Mouse (Mus musculus): Measurements from ENCODE around the gene Xpo1. TPM values are rescaled to one million over a fixed set of nuclear protein-coding genes. Genes with fewer than 3 reads are reported as not detected.
A peak's percentile ranks its signal among the peaks of the same experiment; 100 is the strongest.

Xpo1 gene
- total and polyA plus RNA-seq, 2 experiments from 2014 or later = 42.3 to 103 TPM

DNA sequence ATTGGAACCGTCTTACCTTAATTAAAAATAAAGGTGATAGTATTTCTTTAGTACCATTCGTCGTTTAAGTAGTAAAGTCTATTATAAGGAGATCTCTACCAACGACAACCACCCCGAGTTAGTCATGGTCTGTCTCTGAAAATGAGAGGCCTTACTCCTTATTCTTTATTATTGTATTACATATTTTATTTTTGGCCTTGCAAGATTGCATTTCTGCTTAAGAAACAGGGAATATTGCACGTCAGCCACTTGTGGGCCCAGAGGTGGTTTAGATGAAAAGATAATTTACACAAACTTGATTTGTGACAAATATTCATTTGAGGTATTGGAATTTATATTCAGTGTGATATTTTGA is 51.7 kb downstream of the Xpo1 start:
- Histone ChIP-seq H3K4me1 (ENCODE audit: insufficient read depth) (0 out of 2 replicates have a peak, but pooled peaks cover 5% of the 10 kb centered on the region), H3K27ac (ENCODE audit: low read depth, low read length) (peak overlapping the region; percentile 99; the same call in 1 of the 2 replicates), H3K9ac (peak overlapping the region; percentile 95), H3K27me3 (ENCODE audit: insufficient read depth, low read length) (no peaks in the 10 kb centered on the region), H3K9me3 (ENCODE audit: low read length) (no peaks in the 10 kb centered on the region), H3K4me2 (ENCODE audit: low read depth) (peak overlapping the region; percentile 67), H3K4me3 (ENCODE audit: low read depth, low read length) (peak overlapping the region; percentile 95), H3K36me3 (ENCODE audit: insufficient read depth) (no peaks in the 10 kb centered on the region)
- DNase-seq (no peak), ATAC-seq (no peak)
- WGBS = 2% methylated on average over 6 of the region's 6 CpGs
- no peak for TF ChIP-seq CTCF (IDR thresholded peaks at IDR 0.05; ENCODE audit: low read depth)

DNA sequence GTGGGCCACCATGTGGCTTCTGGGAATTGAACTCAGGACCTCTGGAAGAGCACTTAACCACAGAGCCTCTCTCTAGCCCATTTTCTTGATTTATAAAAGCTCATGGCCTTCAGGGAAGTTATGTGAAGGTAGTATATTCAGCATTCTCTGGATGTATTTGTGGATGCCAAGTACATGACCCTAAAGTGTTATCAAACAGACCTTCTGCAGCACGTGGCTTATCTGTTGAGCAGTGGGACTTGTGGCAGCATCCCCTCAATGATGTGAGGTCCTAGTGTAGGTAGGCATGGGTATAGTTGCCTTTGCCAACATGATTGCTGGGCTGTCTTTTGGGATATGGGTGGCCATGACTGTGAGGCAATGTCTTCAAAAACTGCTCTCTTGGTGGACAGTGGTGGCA is 57.7 kb downstream of the Xpo1 start:
- no peak overlapping the region for H3K27ac ChIP-seq (ENCODE audit: low read depth, low read length)
- no peak for TF ChIP-seq CTCF (IDR thresholded peaks at IDR 0.05; ENCODE audit: low read depth)
- ATAC-seq (no peak), DNase-seq (no peak)
- no peaks in the 10 kb centered on the region for H3K27me3 ChIP-seq (ENCODE audit: insufficient read depth, low read length)
- no peaks in the 10 kb centered on the region for H3K36me3 ChIP-seq (ENCODE audit: insufficient read depth)
- no peak overlapping the region for H3K4me2 ChIP-seq (ENCODE audit: low read depth)
- 0 out of 2 replicates have a peak, but pooled peaks cover 2% of the 10 kb centered on the region for H3K4me1 ChIP-seq (ENCODE audit: insufficient read depth)
- H3K9ac ChIP-seq = no peak overlapping the region
- 94% methylated on average over 1 of the region's 1 CpGs for WGBS
- no peak overlapping the region for H3K4me3 ChIP-seq (ENCODE audit: low read depth, low read length)
- no peaks in the 10 kb centered on the region for H3K9me3 ChIP-seq (ENCODE audit: low read length)

GRCm38 (mm10) chr11:23329413-23329812 is 73.6 kb downstream of the Xpo1 start:
- no peak overlapping the region for H3K4me2 ChIP-seq (ENCODE audit: low read depth)
- ATAC-seq (no peak), DNase-seq (no peak)
- TF ChIP-seq CTCF (IDR thresholded peaks at IDR 0.05; ENCODE audit: low read depth) = no peak
- no peak overlapping the region for H3K4me3 ChIP-seq (ENCODE audit: low read depth, low read length)
- H3K9ac ChIP-seq = no peak overlapping the region
- no peaks in the 10 kb centered on the region for H3K9me3 ChIP-seq (ENCODE audit: low read length)
- no peaks in the 10 kb centered on the region for H3K4me1 ChIP-seq (ENCODE audit: insufficient read depth)
- H3K36me3 ChIP-seq (ENCODE audit: insufficient read depth) = no peaks in the 10 kb centered on the region
- H3K27me3 ChIP-seq (ENCODE audit: insufficient read depth, low read length) = no peaks in the 10 kb centered on the region
- H3K27ac ChIP-seq (ENCODE audit: low read depth, low read length) = no peak overlapping the region
- 87% methylated on average over 2 of the region's 2 CpGs for WGBS

DNA sequence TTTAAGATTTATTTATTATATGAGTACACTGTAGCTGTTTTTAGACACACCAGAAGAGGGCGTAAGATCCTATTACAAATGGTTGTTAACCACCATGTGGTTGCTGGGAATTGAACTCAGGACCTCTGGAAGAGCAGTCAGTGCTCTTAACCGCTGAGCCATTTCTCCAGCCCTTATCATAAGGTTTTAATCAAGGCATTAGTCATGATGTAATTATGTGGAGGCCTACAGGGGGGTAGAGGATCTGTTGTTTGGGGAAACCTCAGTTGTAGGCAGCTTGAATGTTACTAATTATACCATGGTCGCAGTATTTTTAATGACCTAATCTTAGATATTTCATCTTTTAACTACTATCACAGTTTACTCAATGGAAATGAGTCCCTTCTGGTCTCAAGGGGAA is 76.3 kb downstream of the Xpo1 start:
- WGBS = 78% methylated on average over 3 of the region's 3 CpGs
- ATAC-seq = no peak

GRCm38 (mm10) chr11:23335160-23335559 is 79.3 kb downstream of the Xpo1 start:
- Histone ChIP-seq H3K27ac (ENCODE audit: low read depth, low read length) (no peak overlapping the region), H3K4me2 (ENCODE audit: low read depth) (no peak overlapping the region), H3K9ac (no peak overlapping the region), H3K4me1 (ENCODE audit: insufficient read depth) (no peaks in the 10 kb centered on the region), H3K4me3 (ENCODE audit: low read depth, low read length) (no peak overlapping the region), H3K36me3 (ENCODE audit: insufficient read depth) (peaks cover 7% of the 10 kb centered on the region; the same call in 1 of the 2 replicates), H3K9me3 (ENCODE audit: low read length) (no peaks in the 10 kb centered on the region), H3K27me3 (ENCODE audit: insufficient read depth, low read length) (no peaks in the 10 kb centered on the region)
- ATAC-seq (no peak), DNase-seq (no peak)
- no peak for TF ChIP-seq CTCF (IDR thresholded peaks at IDR 0.05; ENCODE audit: low read depth)
- WGBS = 68% methylated on average over 1 of the region's 1 CpGs

More for the DNA sequence above, 76.3 kb downstream of the Xpo1 start:
- Histone ChIP-seq H3K27ac (ENCODE audit: low read depth, low read length) (no peak overlapping the region), H3K9ac (no peak overlapping the region), H3K27me3 (ENCODE audit: insufficient read depth, low read length) (no peaks in the 10 kb centered on the region), H3K4me1 (ENCODE audit: insufficient read depth) (no peaks in the 10 kb centered on the region), H3K9me3 (ENCODE audit: low read length) (no peaks in the 10 kb centered on the region), H3K4me2 (ENCODE audit: low read depth) (no peak overlapping the region), H3K36me3 (ENCODE audit: insufficient read depth) (no peaks in the 10 kb centered on the region), H3K4me3 (ENCODE audit: low read depth, low read length) (no peak overlapping the region)
- no peak for TF ChIP-seq CTCF (IDR thresholded peaks at IDR 0.05; ENCODE audit: low read depth)
- DNase-seq = no peak

Other genes with a start within 250 kb of the Xpo1 start
- 7.8 and 9.5 TPM in 2 replicates for gene Fam161a, start 248.5 kb upstream of the Xpo1 start, total RNA-seq (2014; rRNA removed)
- gene Fam161a, start 248.5 kb upstream of the Xpo1 start, polyA plus RNA-seq (2015; fragmentation: Nextera tagmentation; extraction: Ambion mirVana) = 3.4 and 6.9 TPM in 2 replicates
- gene Usp34, start 50.9 kb downstream of the Xpo1 start, total RNA-seq (2014; rRNA removed) = 94.0 and 126 TPM in 2 replicates
- gene Usp34, start 50.9 kb downstream of the Xpo1 start, polyA plus RNA-seq (2015; fragmentation: Nextera tagmentation; extraction: Ambion mirVana) = 18.5 and 24.5 TPM in 2 replicates
- gene Ahsa2, start 242.0 kb downstream of the Xpo1 start, total RNA-seq (2014; rRNA removed) = 40.3 and 57.4 TPM in 2 replicates
- gene Ahsa2, start 242.0 kb downstream of the Xpo1 start, polyA plus RNA-seq (2015; fragmentation: Nextera tagmentation; extraction: Ambion mirVana) = 55.3 and 56.8 TPM in 2 replicates

Measured in forebrain, postnatal 0 days (tissue).